Mouse (Mus musculus): ENCODE measurements around the gene Ttc25. TPM values are rescaled to one million over a fixed set of nuclear protein-coding genes. Genes with fewer than 3 reads are reported as not detected.
"Not testable (repeated sequence)": the region's sequence is repeated elsewhere in the genome, so short reads cannot be mapped to it uniquely, and the experiment has no call there.

The Ttc25 gene
- polyA plus RNA-seq, 1 experiment: 1.5 TPM

- peak; percentile 96 to 98 for DNase-seq (ENCODE audit: extremely low spot score in 1 of 2, low spot score in 1 of 2)
Measured at GRCm38 (mm10) chr11:100527458-100528374, 17.7 kb upstream of the Ttc25 start, which contains the start of gene Acly. Gene Acly (minus strand): TSS chr11:100528000.

GRCm38 (mm10) chr11:100528375-100529165 lies 16.8 kb upstream of the Ttc25 start:
- DNase-seq (ENCODE audit: extremely low spot score in 1 of 2, low spot score in 1 of 2): no peak

DNA sequence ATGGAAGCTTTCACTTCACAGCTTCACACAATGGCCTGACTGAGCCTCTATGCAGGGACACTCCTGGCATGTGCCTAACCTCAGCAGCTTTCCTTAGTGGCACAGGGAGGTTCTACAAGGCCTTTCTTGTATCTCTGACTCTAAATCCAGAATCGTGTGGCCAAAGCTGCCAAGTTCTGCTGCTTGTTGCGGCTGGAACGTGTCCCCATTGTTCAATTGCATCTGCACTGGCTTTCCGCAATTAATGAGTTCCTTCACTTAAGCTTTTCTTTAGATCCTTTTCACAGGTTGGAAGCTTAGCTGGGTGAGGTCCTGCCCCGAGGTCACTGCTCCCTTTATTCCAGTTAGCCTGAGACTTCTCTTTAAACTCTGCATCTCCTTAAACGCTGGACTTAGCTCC lies 11.5 kb upstream of the Ttc25 start:
- no peak for DNase-seq (ENCODE audit: extremely low spot score in 1 of 2, low spot score in 1 of 2)

- not testable (repeated sequence) for DNase-seq (ENCODE audit: extremely low spot score in 1 of 2, low spot score in 1 of 2)
Measured at GRCm38 (mm10) chr11:100534411-100534810, 11.0 kb upstream of the Ttc25 start.

GRCm38 (mm10) chr11:100534821-100535220 lies 10.6 kb upstream of the Ttc25 start:
- not testable (repeated sequence) for DNase-seq (ENCODE audit: extremely low spot score in 1 of 2, low spot score in 1 of 2)

- DNase-seq (ENCODE audit: extremely low spot score in 1 of 2, low spot score in 1 of 2): no peak
Measured at GRCm38 (mm10) chr11:100535996-100536395, 9.4 kb upstream of the Ttc25 start.

- no peak for DNase-seq (ENCODE audit: extremely low spot score in 1 of 2, low spot score in 1 of 2)
Measured at GRCm38 (mm10) chr11:100536466-100536865, 8.9 kb upstream of the Ttc25 start.

DNA sequence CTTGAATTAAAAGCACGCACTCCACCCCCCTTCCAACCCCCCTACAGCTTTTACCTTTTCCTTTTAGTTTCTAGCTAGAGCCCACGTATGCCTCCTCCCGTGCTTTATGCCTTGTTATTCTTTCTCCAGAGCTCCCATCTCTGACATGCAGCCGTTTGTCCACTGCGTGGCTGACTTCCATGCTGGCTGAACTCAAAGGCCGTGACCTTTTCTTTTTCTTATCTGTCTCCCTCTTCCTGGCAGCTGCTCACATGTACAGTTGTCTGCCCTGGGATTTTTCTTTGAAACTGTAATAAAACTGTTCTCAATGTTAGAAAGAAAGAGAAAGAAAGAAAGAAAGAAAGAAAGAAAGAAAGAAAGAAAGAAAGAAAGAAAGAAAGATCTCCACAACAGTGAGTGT lies 4.4 kb upstream of the Ttc25 start:
- no peak for DNase-seq (ENCODE audit: extremely low spot score in 1 of 2, low spot score in 1 of 2)

- no peak for DNase-seq (ENCODE audit: extremely low spot score in 1 of 2, low spot score in 1 of 2)
Measured at GRCm38 (mm10) chr11:100541577-100541976, 3.8 kb upstream of the Ttc25 start.

GRCm38 (mm10) chr11:100545746-100546085 lies 309 bp downstream of the Ttc25 start:
- DNase-seq (ENCODE audit: extremely low spot score in 1 of 2, low spot score in 1 of 2): no peak

DNA sequence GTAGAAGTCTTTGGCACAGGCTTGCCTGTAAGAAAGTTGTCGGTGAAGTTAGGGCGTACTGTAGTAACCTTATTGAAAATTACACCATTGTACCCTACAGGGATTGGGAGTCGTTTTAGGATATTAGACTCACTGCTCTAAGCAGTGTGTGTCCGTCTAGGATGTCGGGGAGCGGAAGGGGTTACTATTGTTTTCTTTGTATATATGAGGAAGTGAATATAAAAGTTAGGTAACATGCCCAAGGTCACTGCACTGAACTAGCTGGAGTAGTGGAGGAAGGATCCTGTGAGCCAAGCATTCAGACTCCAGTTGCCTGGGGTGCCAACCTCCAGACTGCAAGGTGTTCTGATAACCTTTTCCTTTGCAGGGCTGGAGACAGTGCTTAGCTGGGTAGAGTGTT lies 1.5 kb downstream of the Ttc25 start:
- no peak for DNase-seq (ENCODE audit: extremely low spot score in 1 of 2, low spot score in 1 of 2)

DNA sequence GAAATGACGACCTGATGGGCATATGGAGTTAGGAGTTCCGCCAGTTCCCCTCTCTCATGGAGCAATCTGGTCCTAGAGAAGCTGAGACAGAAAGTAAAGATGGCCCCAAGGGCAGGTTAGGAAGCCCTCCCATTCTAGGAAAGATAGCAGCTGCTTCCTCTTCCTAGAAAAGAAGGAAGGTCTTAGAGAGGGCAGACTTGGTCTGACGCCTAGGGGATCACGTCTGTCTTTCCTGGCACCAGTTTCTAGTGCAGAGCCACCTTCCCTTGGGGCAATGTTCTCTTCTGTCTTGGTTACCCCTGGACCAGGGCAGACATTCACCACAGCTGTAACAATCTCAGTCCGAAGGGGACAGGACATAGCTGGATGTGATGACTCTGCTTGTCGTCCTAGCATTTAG lies 2.7 kb downstream of the Ttc25 start:
- no peak for DNase-seq (ENCODE audit: extremely low spot score in 1 of 2, low spot score in 1 of 2)

- no peak for DNase-seq (ENCODE audit: extremely low spot score in 1 of 2, low spot score in 1 of 2)
Measured at GRCm38 (mm10) chr11:100549466-100549865, 4.1 kb downstream of the Ttc25 start.

GRCm38 (mm10) chr11:100550101-100550500 lies 4.7 kb downstream of the Ttc25 start:
- no peak for DNase-seq (ENCODE audit: extremely low spot score in 1 of 2, low spot score in 1 of 2)

DNA sequence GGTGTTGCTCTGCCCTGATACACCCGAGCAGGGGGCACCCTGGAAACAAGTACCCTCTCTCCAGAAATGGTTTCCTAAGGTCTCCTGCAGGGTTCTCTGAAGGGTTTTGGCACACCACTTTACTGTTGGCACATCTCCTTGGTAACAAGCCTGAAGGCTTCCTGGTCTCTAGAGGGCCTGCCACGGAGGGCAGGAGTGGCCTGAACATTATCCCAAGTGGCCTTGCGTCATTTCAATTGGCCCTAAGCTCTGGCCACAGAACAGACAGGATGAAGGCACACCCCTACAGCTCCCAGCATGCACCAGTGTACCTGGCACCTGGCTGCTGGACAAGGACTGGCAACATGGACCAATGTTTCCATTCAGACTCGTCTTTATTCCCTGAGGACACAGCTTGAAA lies 7.4 kb downstream of the Ttc25 start:
- no peak for DNase-seq (ENCODE audit: extremely low spot score in 1 of 2, low spot score in 1 of 2)

DNA sequence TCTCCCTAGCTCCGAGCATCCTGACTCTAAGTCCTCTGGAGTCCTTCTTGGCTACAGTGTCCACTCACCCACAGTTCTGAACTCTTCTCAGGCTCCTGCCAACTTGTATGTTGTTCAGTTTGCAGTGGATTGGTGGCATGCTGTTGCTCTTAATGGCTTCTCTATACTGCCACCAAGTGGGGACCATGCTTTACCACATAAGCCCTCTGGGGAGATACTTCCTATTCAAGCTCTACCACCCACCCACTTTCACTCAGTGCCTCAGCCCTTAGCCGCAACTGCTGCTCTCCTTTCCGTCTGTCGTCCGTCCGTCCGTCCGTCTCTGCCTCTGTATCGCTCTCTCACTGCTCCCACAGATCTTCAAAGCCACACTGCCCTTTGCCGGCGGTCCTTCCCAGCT lies 10.2 kb downstream of the Ttc25 start:
- DNase-seq (ENCODE audit: extremely low spot score in 1 of 2, low spot score in 1 of 2): peak in 1 of 2 experiments; percentile 79

DNA sequence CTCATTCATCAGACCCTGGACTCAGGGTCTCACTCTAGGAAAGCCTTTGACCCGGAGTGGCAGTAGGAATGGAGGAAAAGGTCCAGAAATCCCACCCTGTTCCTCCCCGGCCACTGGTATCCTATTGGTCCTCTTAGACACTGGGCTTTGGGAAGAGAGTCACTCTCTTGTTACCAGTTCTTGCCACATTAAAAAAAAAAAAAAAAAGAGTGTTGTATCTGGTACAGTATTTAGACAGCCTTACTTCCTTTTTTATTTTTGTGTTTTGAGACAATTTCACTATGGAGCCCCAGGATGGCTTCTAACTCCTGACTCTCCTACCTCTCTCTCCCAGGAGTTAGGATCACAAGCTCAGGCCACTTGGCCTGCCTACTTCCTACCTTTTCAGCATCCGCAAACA lies 12.2 kb downstream of the Ttc25 start:
- no peak for DNase-seq (ENCODE audit: extremely low spot score in 1 of 2, low spot score in 1 of 2)

GRCm38 (mm10) chr11:100559476-100559875 lies 14.1 kb downstream of the Ttc25 start:
- no peak for DNase-seq (ENCODE audit: extremely low spot score in 1 of 2, low spot score in 1 of 2)

DNA sequence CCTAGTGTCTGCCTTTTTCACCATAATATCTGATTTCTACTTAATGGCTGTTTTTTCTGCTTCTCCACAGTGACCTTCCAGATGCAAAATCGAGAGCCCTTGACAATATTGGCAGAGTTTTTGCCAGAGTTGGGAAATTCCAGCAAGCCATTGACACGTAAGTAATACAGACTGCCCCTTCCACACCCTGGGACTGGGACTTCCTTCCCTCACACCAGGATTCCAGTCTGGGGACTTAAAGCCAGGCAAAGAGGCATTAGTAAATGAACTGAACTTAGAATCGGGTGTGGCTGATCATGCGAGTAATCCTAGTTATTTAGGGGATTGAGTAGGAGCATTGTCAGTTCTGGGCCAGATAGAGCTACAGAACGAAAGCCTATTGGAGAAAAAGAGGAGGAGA lies 16.3 kb downstream of the Ttc25 start:
- no peak for DNase-seq (ENCODE audit: extremely low spot score in 1 of 2, low spot score in 1 of 2)

- peak; percentile 81 to 82 for DNase-seq (ENCODE audit: extremely low spot score in 1 of 2, low spot score in 1 of 2)
Measured at GRCm38 (mm10) chr11:100564297-100564696, 18.9 kb downstream of the Ttc25 start.

DNA sequence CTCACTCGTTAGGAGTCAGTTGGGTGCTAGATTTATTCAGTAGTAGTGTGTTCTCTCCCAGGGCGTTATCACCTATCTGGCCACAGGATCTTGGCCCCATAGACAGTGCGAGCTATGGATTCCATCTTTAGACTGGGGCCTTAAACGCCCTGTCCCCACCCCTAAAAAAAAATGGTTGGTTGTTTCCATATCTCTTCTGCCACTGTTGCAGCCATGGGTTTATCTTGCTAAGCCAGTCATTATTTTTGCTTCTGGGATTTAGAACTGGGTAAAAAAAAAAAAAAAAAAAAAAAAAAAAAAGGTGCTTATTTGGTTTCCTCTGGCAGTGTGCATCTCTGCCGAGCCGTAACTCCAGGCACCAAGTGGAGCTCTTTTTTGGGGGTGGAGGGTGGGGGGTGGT lies 19.3 kb downstream of the Ttc25 start:
- DNase-seq (ENCODE audit: extremely low spot score in 1 of 2, low spot score in 1 of 2): no peak

- DNase-seq (ENCODE audit: extremely low spot score in 1 of 2, low spot score in 1 of 2): no peak
Measured at GRCm38 (mm10) chr11:100567229-100567628, 21.8 kb downstream of the Ttc25 start.

Data from frontal cortex, adult 2 months (tissue).